Mouse (Mus musculus): Measurements from ENCODE around the gene Ccl27b. TPM values are rescaled to one million over a fixed set of nuclear protein-coding genes. Genes with fewer than 3 reads are reported as not detected.

Ccl27b gene
- polyA plus RNA-seq, 1 experiment from 2014 or later = not detected

Other genes starting within 250 kb of the Ccl27b start
- gene Gm21586, start 215.9 kb upstream of the Ccl27b start, polyA plus RNA-seq (2015; fragmentation: Nextera tagmentation; extraction: Ambion mirVana) = not detected in 2 replicates
- 0.08 TPM in 1 of 2 replicates, not detected in the other for gene Gm2163, start 188.5 kb upstream of the Ccl27b start, polyA plus RNA-seq (2015; fragmentation: Nextera tagmentation; extraction: Ambion mirVana)
- gene Fam205a2, start 127.1 kb upstream of the Ccl27b start, polyA plus RNA-seq (2015; fragmentation: Nextera tagmentation; extraction: Ambion mirVana) = 0.15 TPM in 1 of 2 replicates, not detected in the other
- gene Gm10591, start 43.1 kb upstream of the Ccl27b start, polyA plus RNA-seq (2015; fragmentation: Nextera tagmentation; extraction: Ambion mirVana) = 1.0 TPM in 1 of 2 replicates, not detected in the other
- gene Gm2564, start 25.5 kb upstream of the Ccl27b start, polyA plus RNA-seq (2015; fragmentation: Nextera tagmentation; extraction: Ambion mirVana) = 0.77 TPM in 1 of 2 replicates, not detected in the other
- not detected in 2 replicates for gene Il11ra2, start 6.6 kb downstream of the Ccl27b start, polyA plus RNA-seq (2015; fragmentation: Nextera tagmentation; extraction: Ambion mirVana)
- not detected in 2 replicates for gene 4930578G10Rik, start 80.3 kb downstream of the Ccl27b start, polyA plus RNA-seq (2015; fragmentation: Nextera tagmentation; extraction: Ambion mirVana)
- gene Ccl19, start 101.3 kb downstream of the Ccl27b start, polyA plus RNA-seq (2015; fragmentation: Nextera tagmentation; extraction: Ambion mirVana) = not detected in 2 replicates
- 74.8 and 78.1 TPM in 2 replicates for gene Ccl21a, start 118.7 kb downstream of the Ccl27b start, polyA plus RNA-seq (2015; fragmentation: Nextera tagmentation; extraction: Ambion mirVana)
- 0.04 TPM in 1 of 2 replicates, not detected in the other for gene Fam205a1, start 198.6 kb downstream of the Ccl27b start, polyA plus RNA-seq (2015; fragmentation: Nextera tagmentation; extraction: Ambion mirVana)
- gene Gm12394, start 201.5 kb downstream of the Ccl27b start, polyA plus RNA-seq (2015; fragmentation: Nextera tagmentation; extraction: Ambion mirVana) = 0.11 TPM in 2 replicates
- not detected in 2 replicates for gene Fam205c, start 219.0 kb downstream of the Ccl27b start, polyA plus RNA-seq (2015; fragmentation: Nextera tagmentation; extraction: Ambion mirVana)